Mouse (Mus musculus) heart, adult 11 months (tissue): Measurements from ENCODE around the gene Mat1a.

ENCODE experiments used
- DNase-seq: peaks from one replicate; pipeline ENCODE4 v3.0.0; 2022

Gene Mat1a

GRCm38 (mm10) chr14:41146035-41146434 lies 41.2 kb downstream of the Mat1a start:
- no peak for DNase-seq

- no peak for DNase-seq
Measured at GRCm38 (mm10) chr14:41146922-41147321, 42.1 kb downstream of the Mat1a start.

DNA sequence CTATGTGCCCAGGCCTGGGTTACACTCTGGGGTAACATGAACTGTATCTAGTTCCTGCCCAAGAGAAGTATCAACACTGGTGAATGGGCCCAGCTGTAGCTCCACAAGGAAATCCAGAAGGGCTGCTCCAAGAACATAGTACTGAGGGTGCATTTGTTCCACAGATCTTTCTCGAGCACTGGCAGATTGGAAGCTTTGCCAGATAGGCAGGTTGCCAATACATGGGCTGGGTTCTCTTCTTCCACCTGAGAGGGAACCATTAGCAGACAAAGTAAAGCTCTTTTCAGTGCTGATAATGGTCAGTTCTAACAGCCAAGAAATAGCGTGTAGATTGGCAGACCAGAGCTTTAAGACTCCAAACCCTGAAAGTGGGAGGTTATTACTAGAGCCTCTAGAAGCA lies 42.5 kb downstream of the Mat1a start:
- peak; percentile 44 for DNase-seq

- DNase-seq: peak; percentile 33
Measured at GRCm38 (mm10) chr14:41151220-41151898, 46.5 kb downstream of the Mat1a start, which contains the start of gene Mbl1. Gene Mbl1, plus strand, starts transcription at chr14:41151458.

- no peak for DNase-seq
Measured at GRCm38 (mm10) chr14:41160076-41160475, 55.2 kb downstream of the Mat1a start.

DNA sequence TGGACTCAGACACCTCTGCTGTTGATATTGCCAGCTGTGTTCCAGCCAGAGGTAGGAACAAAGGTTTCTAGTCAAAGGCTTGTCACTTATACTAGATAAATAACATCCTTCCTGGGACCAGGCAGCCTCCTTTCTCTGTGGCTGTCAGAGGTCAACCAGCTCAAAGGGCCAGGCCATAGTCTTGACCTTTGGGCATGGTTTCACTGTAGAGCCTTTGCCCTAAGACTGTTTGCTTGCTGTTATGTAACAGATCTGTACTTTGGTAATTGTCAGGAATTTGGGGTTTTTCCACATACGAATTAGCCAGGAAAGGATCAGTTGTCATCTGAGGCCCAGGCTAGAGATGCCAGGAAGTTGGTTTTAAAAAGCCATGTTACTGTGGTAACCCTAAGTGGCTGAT lies 55.9 kb downstream of the Mat1a start:
- DNase-seq: no peak

- DNase-seq: no peak
Measured at GRCm38 (mm10) chr14:41162663-41163062, 57.8 kb downstream of the Mat1a start.

DNA sequence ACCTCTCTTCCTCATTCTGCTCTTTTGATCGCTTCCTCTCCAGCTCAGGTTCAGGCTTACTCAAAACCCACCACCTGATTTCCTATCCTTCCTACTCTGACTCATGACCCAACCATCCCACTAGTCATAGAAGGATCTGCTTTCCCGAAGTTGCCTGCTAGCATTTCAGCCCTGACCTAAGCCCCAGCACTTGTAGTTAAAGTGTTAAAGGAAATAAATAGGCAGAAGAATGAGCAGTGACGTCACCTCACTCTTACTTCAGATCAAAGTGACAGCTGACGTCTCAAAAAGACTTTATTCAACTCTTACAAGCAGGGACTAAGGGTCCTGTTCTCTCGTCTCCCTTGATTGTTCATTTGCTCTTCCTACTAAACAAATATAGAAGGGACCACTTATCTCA lies 62.4 kb downstream of the Mat1a start:
- no peak for DNase-seq

DNA sequence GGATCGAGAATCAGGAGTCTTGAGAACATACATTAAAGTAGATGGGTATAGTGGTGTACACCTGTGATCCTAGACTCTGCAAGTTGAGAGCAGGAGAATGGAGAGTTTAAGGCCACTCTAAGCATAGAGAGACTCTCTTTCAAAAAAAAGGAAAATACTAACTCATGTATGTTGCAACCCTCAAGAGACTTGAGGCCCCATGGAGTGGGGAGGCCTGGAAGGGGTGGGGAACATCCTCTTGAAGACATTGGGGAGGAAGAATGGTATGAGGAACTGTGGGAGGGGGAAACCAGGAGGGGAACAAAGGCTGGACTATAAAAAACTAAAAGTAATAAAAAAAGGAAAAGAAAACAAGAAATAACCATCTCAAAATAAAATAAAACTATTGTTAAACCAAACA lies 63.7 kb downstream of the Mat1a start:
- DNase-seq: no peak

GRCm38 (mm10) chr14:41170514-41170913 lies 65.7 kb downstream of the Mat1a start:
- no peak for DNase-seq
